Mouse (Mus musculus): Measurements from ENCODE around the gene Olfr1046. TPM values are rescaled to one million over a fixed set of nuclear protein-coding genes. Genes with fewer than 3 reads are reported as not detected.
"Not testable (repeated sequence)": the region's sequence is repeated elsewhere in the genome, so short reads cannot be mapped to it uniquely, and the experiment has no call there.

The Olfr1046 gene
- total RNA-seq (2021) = not detected

GRCm38 (mm10) chr2:86219214-86219613, at the start of gene Olfr1046:
TSS of gene Olfr1046 (minus strand) at chr2:86219314.
- DNase-seq = no peak

DNA sequence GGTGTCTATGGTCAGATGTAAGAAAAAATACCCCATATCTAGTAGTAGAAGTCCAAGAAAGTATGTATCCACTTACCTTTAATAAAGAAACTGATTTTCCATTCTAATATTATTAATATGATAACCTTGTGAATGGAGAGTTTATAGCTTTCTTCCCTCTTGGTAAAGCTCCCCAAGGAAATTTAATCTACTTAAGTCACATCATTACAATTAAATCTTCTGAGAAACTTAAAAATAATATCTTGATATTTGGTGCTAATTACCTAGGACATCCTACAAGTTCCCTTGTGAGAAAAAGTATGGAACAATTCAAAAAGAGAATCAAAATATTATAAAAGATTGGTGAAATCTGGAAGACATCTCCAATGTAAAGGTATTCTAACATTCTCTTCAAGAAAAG, 39.1 kb upstream of the Olfr1046 start, which contains the start of gene Olfr1049:
Olfr1049 (minus strand) TSS at position 101 of the 400 bp plus-strand sequence.
- not testable (repeated sequence) for DNase-seq

DNA sequence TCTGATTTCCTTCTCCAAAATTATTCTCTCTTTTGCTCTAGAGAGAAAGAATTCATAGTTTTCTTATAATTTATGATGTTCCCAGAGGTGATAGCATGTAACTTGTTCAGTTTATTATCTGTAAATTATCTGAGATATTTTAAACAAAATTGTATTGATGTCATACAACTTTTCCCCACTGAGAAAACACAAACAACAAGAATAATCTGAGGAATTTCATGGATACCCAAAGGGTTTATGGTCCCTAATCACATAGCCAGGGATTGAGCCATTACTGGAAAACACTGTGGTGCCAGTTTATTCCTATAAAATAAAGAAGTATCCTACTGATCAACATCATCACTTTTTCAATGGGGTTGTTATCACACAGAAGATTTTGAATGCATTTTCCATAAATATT, 21.1 kb upstream of the Olfr1046 start, which contains the start of gene Olfr1048:
Olfr1048 (minus strand) TSS at position 101 of the 400 bp plus-strand sequence.
- DNase-seq = no peak

DNA sequence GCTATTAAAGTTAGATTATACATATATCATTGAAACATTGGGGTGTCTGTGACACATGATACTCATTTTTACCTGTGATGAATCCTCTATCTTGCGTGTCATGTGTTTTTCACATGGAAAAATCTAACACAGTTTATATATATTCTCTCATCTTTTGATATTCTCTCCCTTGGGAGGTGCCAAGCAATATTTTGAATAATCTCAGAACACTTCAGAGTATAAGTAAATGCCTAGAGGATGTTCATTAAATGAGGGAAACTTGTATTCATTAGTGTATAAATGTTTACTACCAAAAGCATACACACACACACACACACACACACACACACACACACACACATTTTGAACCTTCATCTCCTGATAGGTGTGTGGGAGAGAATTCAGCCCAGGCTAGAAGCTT, 12.2 kb upstream of the Olfr1046 start, which contains the start of gene Olfr1047:
Olfr1047 (minus strand) TSS at position 101 of the 400 bp plus-strand sequence.
- DNase-seq = no peak

GRCm38 (mm10) chr2:86202909-86203308, 16.2 kb downstream of the Olfr1046 start, which contains the start of gene Olfr1045:
TSS of gene Olfr1045 (minus strand) at chr2:86203009.
- DNase-seq = no peak

DNA sequence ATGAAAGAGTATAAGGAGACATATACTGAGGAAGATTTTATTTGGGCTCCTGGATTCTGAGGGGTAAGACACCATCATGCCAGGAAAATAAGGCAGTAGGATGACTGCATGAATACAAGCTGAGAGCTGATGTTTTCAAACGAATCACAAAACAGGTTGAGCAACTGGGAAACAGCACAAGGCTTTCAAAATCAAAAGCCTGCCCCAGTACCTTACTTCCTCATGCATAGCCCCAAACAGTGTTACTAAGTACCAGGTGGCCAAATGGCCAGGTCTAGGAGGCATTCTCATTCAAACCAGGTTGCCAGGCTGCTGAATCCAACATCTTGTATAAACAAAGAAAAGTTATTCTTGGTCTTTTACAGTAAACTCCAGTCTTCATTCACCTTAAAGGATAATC, 23.3 kb downstream of the Olfr1046 start:
- no peak for DNase-seq

DNA sequence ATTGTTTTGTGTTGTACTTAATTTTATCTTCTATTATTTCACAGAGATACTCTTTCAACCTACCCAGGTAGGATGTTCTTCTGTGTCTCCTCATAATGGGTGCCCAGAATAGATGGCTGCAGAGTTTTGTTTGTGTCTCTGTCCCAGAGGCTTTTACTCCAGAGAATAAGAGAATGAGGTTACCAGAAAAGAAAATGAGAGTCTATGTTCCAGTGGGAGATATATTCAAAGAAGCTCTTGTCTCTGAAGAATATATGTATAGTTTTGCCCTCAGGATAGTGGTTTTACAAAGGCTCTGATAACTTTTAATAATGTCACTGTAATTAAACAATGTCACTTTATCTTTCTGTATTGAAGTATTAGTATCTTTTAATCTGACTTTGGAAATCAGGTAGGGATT, 33.5 kb downstream of the Olfr1046 start, which contains the start of gene Olfr52:
Olfr52 (minus strand) TSS at position 101 of the 400 bp plus-strand sequence.
- no peak for DNase-seq

DNA sequence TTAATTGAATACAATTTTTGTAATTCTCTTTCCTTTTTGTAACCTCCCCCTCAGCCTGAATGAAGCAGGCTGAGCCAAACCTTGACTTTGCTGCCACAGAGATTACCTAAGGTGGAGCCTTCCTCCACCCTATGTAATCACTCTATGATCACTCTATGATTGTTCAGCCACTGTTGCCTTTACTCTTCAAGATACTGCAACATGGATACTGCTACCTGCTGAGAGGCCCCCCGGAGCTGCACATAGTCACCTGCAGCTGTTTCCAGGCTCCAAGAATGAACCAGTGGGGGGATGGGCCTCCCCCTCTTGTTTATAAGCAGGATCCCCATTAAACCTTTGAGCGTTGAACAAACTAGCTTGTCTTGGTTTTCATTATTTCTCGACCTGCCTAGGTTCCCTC, 39.2 kb downstream of the Olfr1046 start:
- no peak for DNase-seq

GRCm38 (mm10) chr2:86177720-86178119, 41.4 kb downstream of the Olfr1046 start, which contains the start of gene Olfr1044:
TSS of gene Olfr1044 (minus strand) at chr2:86177820.
- DNase-seq = no peak

DNA sequence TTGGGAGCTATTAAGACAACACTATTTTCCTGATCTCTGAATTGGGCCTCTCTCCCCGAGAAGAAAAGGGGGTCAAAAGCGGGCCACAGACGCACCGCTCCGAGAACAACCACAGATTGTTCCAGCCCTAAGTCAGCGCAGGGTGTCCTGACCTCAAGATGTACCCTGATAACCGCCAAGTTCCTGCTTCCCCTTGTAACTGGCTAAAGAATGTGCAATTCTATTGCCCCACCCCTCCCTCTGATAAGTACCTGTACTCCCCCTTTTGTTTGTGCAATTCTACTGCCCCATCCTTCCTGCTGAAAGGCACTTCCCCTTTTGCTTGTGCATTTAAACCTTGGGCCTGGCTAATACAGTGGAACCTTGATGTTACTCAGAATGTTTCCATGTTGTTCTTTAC, 43.7 kb downstream of the Olfr1046 start:
- DNase-seq = not testable (repeated sequence)

GRCm38 (mm10) chr2:86167422-86167821, 51.7 kb downstream of the Olfr1046 start, which contains the start of gene Olfr1043:
TSS of gene Olfr1043 (minus strand) at chr2:86167522.
- DNase-seq = no peak

Other genes with a start within 250 kb of the Olfr1046 start
- gene Olfr1029, start 245.4 kb downstream of the Olfr1046 start, total RNA-seq (2021) = not detected
- gene Olfr1030, start 240.0 kb downstream of the Olfr1046 start, total RNA-seq (2021) = not detected
- gene Olfr1031, start 229.0 kb downstream of the Olfr1046 start, total RNA-seq (2021) = not detected
- not detected for gene Olfr1032, start 213.8 kb downstream of the Olfr1046 start, total RNA-seq (2021)
- not detected for gene Olfr1033, start 198.7 kb downstream of the Olfr1046 start, total RNA-seq (2021)
- gene Olfr1034, start 173.5 kb downstream of the Olfr1046 start, total RNA-seq (2021) = not detected
- gene Olfr1036, start 145.3 kb downstream of the Olfr1046 start, total RNA-seq (2021) = not detected
- gene Olfr1037, start 131.9 kb downstream of the Olfr1046 start, total RNA-seq (2021) = not detected
- gene Olfr1039, start 83.4 kb downstream of the Olfr1046 start, total RNA-seq (2021) = not detected
- not detected for gene Olfr1040, start 72.6 kb downstream of the Olfr1046 start, total RNA-seq (2021)
- not detected for gene Olfr1042, start 57.5 kb downstream of the Olfr1046 start, total RNA-seq (2021)
- not detected for gene Olfr1043, start 51.8 kb downstream of the Olfr1046 start, total RNA-seq (2021)
- not detected for gene Olfr1044, start 41.5 kb downstream of the Olfr1046 start, total RNA-seq (2021)
- not detected for gene Olfr52, start 33.6 kb downstream of the Olfr1046 start, total RNA-seq (2021)
- not detected for gene Olfr1045, start 16.3 kb downstream of the Olfr1046 start, total RNA-seq (2021)
- not detected for gene Olfr1047, start 12.1 kb upstream of the Olfr1046 start, total RNA-seq (2021)
- gene Olfr1048, start 21.0 kb upstream of the Olfr1046 start, total RNA-seq (2021) = not detected
- gene Olfr1049, start 39.0 kb upstream of the Olfr1046 start, total RNA-seq (2021) = not detected
- gene Olfr1051, start 59.8 kb upstream of the Olfr1046 start, total RNA-seq (2021) = not detected
- not detected for gene Olfr1052, start 73.1 kb upstream of the Olfr1046 start, total RNA-seq (2021)
- not detected for gene Olfr1053, start 96.0 kb upstream of the Olfr1046 start, total RNA-seq (2021)
- gene Olfr1054, start 116.1 kb upstream of the Olfr1046 start, total RNA-seq (2021) = not detected
- not detected for gene Olfr1055, start 131.0 kb upstream of the Olfr1046 start, total RNA-seq (2021)
- not detected for gene Olfr1056, start 143.2 kb upstream of the Olfr1046 start, total RNA-seq (2021)
- gene Olfr1057, start 159.1 kb upstream of the Olfr1046 start, total RNA-seq (2021) = not detected
- not detected for gene Olfr1058, start 169.2 kb upstream of the Olfr1046 start, total RNA-seq (2021)
- not detected for gene Olfr1061, start 194.7 kb upstream of the Olfr1046 start, total RNA-seq (2021)
- not detected for gene Olfr1062, start 207.4 kb upstream of the Olfr1046 start, total RNA-seq (2021)
- gene Olfr1065, start 231.3 kb upstream of the Olfr1046 start, total RNA-seq (2021) = not detected
- not detected for gene Olfr1066, start 237.0 kb upstream of the Olfr1046 start, total RNA-seq (2021)